10 mouse cellular contexts compared by ENCODE assay signal in the genomic region with DNA sequence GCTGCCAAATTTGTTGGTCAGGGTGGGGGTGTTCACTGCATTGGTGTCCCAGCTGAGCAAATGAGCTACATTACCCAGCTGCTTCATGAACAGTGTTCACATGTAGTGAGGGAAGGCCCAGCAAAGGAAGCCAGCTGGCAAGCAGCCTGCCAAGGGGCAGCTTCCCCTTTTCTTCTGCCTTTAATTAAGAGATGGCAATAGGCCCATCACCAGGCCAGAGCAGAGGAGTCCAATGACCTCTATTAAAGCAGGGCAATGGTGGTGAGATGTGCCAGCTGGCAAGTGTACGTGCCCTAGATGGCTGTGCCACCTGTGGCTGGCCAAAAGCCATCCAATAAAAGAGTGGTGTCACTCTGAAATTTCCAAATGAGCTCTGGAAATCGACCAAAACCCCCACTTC.
DNase-seq lines count a peak whose midpoint lies in the region; ATAC-seq and TF ChIP-seq lines count a peak whose summit lies in the region.
"Had no signal": no experiment of that assay in that cellular context is flagged by ENCODE, and none has a peak within 500 bp of the region (broad histone marks: within the 10 kb centered on the region; RNA-seq: fewer than 3 reads in every experiment).

No protein-coding gene starts in this region.

- H3K36me3 ChIP-seq in forebrain, embryonic 14.5 days (ENCODE audit: control insufficient read depth, insufficient read depth, low read length) = no peaks in the 10 kb centered on the region
- H3K36me3 ChIP-seq in stomach, postnatal 0 days (ENCODE audit: control insufficient read depth, insufficient read depth, low read length) = no peaks in the 10 kb centered on the region

- no peak overlapping the region for H3K4me2 ChIP-seq in forebrain, embryonic 14.5 days (ENCODE audit: low read length)
- no peak overlapping the region for H3K4me2 ChIP-seq in stomach, postnatal 0 days (replicated peaks; ENCODE audit: low read depth)

- intact Hi-C loops in heart, postnatal 25 days (cut with DNase I) = no loop called here

- no peaks in the 10 kb centered on the region for H3K27me3 ChIP-seq in forebrain, embryonic 14.5 days (replicated peaks; ENCODE audit: control insufficient read depth, insufficient read depth, low read length)
- H3K27me3 ChIP-seq in stomach, postnatal 0 days (ENCODE audit: control insufficient read depth, insufficient read depth, low read length) = no peaks in the 10 kb centered on the region

- no peak for TF ChIP-seq CTCF in stomach, postnatal 0 days (IDR thresholded peaks at IDR 0.05; ENCODE audit: low read depth)

- peak; percentile 95 for ATAC-seq in forebrain, embryonic 14.5 days
- no peak for ATAC-seq in stomach, postnatal 0 days (ENCODE audit: low FRiP score, low TSS enrichment)

- no peak overlapping the region for H3K9ac ChIP-seq in forebrain, embryonic 14.5 days (ENCODE audit: low read length)
- no peak overlapping the region for H3K9ac ChIP-seq in stomach, postnatal 0 days (ENCODE audit: low read length)

- DNase-seq in cerebellum, postnatal 4 days (ENCODE audit: low spot score in 2 of 2) = peak; percentile 33 to 77
- DNase-seq in cerebellum, adult 11-12 months = no peak
- peak; percentile 94 for DNase-seq in forebrain, embryonic 14.5 days (ENCODE audit: low spot score)
- peak; percentile 16 for DNase-seq in layer of hippocampus, adult 9-10 months (ENCODE audit: low spot score)
- DNase-seq in retina, adult 2 months (ENCODE audit: low read depth, low spot score) = peak; percentile 13
- no peak for DNase-seq in stomach, postnatal 0 days (ENCODE audit: low spot score)
- DNase-seq in heart, adult 18-20 months = no peak
- no peak for DNase-seq in heart, postnatal 25 days (ENCODE audit: low spot score)
- DNase-seq: gastrocnemius, postnatal 25 days; kidney, adult 18-20 months had no signal

- no peaks in the 10 kb centered on the region for H3K4me1 ChIP-seq in forebrain, embryonic 14.5 days (ENCODE audit: control insufficient read depth, insufficient read depth, low read length)
- no peaks in the 10 kb centered on the region for H3K4me1 ChIP-seq in stomach, postnatal 0 days (replicated peaks; ENCODE audit: control insufficient read depth, insufficient read depth)

- no peaks in the 10 kb centered on the region for H3K9me3 ChIP-seq in forebrain, embryonic 14.5 days (replicated peaks; ENCODE audit: control insufficient read depth, low read length)
- H3K9me3 ChIP-seq in stomach, postnatal 0 days (ENCODE audit: control insufficient read depth, low read length) = no peaks in the 10 kb centered on the region

- H3K27ac ChIP-seq in forebrain, embryonic 14.5 days (ENCODE audit: low read depth, low read length) = no peak overlapping the region
- H3K27ac ChIP-seq in stomach, postnatal 0 days (replicated peaks) = no peak overlapping the region

- no peak overlapping the region for H3K4me3 ChIP-seq in forebrain, embryonic 14.5 days (ENCODE audit: low read depth, low read length)
- no peak overlapping the region for H3K4me3 ChIP-seq in stomach, postnatal 0 days (ENCODE audit: low read depth, low read length)

- no peak for TF ChIP-seq EP300 in stomach, postnatal 0 days (optimal IDR thresholded peaks at IDR 0.05)

- WGBS in forebrain, embryonic 14.5 days = 31% methylated on average over 2 of the region's 2 CpGs
- WGBS in stomach, postnatal 0 days = 45% methylated on average over 2 of the region's 2 CpGs

Comparison
In these comparisons a context has a peak if more than half of its experiments do, and no peak if none do; other contexts are left out.
1. DNase-seq: peak in cerebellum, postnatal 4 days (2 of 2), forebrain, embryonic 14.5 days (single experiment), layer of hippocampus, adult 9-10 months (single experiment) and retina, adult 2 months (single experiment); none in cerebellum, adult 11-12 months (single experiment), stomach, postnatal 0 days (single experiment), heart, adult 18-20 months (0 of 2) and heart, postnatal 25 days (single experiment).